Mouse (Mus musculus): ENCODE measurements around the gene Adat1. TPM values are rescaled to one million over a fixed set of nuclear protein-coding genes. Genes with fewer than 3 reads are reported as not detected.
A peak's percentile ranks its signal among the peaks of the same experiment; 100 is the strongest.

Adat1 gene
- polyA plus RNA-seq, 1 experiment from 2014 or later: 3.0 TPM

DNA sequence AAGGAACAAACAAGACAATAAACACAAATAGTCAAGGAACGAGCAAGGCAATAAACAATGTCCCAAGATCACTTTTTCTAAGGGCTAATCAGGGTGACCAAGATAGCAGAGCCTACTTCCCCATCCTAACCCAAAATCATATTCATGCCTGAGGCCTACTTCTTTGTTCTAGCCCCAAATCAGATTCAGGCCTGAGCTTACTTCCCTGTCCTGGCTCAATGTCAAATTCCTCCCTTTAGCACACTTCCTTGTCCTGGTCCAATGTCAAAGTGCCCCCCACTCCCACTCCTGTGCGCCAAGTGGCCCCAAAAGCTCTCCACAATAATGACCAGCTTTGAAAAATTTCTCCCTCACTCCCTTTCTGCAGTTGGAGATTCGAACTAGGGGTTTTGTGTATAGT, 54.9 kb downstream of the Adat1 start:
- Histone ChIP-seq H3K4me1 (ENCODE audit: control insufficient read depth, low read depth, low read length) (peaks cover 36% of the 10 kb centered on the region), H3K27ac (ENCODE audit: low read length) (no peak overlapping the region), H3K9me3 (replicated peaks; ENCODE audit: control insufficient read depth, low read length) (no peaks in the 10 kb centered on the region), H3K9ac (ENCODE audit: low read depth, low read length) (no peak overlapping the region), H3K36me3 (ENCODE audit: control insufficient read depth, insufficient read depth) (peaks cover 2% of the 10 kb centered on the region; the same call in 1 of the 2 replicates), H3K4me2 (ENCODE audit: low read depth, low read length) (no peak overlapping the region), H3K27me3 (ENCODE audit: control insufficient read depth, insufficient read depth, low read depth, low read length) (no peaks in the 10 kb centered on the region), H3K4me3 (ENCODE audit: low read depth, low read length) (no peak overlapping the region)
- no peak for ATAC-seq (ENCODE audit: low read depth)
- WGBS (ENCODE audit: insufficient replicate concordance): 49% methylated on average over 3 of the region's 3 CpGs

DNA sequence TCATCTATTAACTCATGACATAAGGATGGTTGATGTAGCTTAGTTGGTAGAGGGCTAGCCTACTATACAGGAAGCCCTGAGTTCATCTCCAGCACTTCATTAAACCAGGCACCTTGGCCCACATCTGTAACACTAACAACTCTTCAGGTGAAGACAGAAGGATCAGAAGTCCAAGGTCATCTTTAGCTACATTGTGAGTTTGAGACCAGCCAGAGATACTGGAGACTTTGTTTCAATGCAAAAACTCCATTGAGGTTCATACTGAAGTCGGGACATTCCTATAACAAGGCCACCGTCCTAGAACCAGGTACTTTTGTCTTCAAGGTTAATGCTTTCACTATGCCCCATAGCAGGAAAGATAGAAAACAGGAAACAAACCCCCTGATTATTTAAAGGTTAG, 57.9 kb downstream of the Adat1 start:
- H3K9ac ChIP-seq (ENCODE audit: low read depth, low read length): no peak overlapping the region
- H3K27me3 ChIP-seq (ENCODE audit: control insufficient read depth, insufficient read depth, low read depth, low read length): no peaks in the 10 kb centered on the region
- H3K27ac ChIP-seq (ENCODE audit: low read length): peak overlapping the region; percentile 53; the same call in 1 of the 2 replicates
- peaks cover 42% of the 10 kb centered on the region for H3K4me1 ChIP-seq (ENCODE audit: control insufficient read depth, low read depth, low read length)
- peak overlapping the region; percentile 98 for H3K4me2 ChIP-seq (ENCODE audit: low read depth, low read length)
- ATAC-seq (ENCODE audit: low read depth): no peak
- H3K36me3 ChIP-seq (ENCODE audit: control insufficient read depth, insufficient read depth): no peaks in the 10 kb centered on the region
- no peaks in the 10 kb centered on the region for H3K9me3 ChIP-seq (replicated peaks; ENCODE audit: control insufficient read depth, low read length)
- H3K4me3 ChIP-seq (ENCODE audit: low read depth, low read length): no peak overlapping the region
- 80% methylated on average over 2 of the region's 2 CpGs for WGBS (ENCODE audit: insufficient replicate concordance)

DNA sequence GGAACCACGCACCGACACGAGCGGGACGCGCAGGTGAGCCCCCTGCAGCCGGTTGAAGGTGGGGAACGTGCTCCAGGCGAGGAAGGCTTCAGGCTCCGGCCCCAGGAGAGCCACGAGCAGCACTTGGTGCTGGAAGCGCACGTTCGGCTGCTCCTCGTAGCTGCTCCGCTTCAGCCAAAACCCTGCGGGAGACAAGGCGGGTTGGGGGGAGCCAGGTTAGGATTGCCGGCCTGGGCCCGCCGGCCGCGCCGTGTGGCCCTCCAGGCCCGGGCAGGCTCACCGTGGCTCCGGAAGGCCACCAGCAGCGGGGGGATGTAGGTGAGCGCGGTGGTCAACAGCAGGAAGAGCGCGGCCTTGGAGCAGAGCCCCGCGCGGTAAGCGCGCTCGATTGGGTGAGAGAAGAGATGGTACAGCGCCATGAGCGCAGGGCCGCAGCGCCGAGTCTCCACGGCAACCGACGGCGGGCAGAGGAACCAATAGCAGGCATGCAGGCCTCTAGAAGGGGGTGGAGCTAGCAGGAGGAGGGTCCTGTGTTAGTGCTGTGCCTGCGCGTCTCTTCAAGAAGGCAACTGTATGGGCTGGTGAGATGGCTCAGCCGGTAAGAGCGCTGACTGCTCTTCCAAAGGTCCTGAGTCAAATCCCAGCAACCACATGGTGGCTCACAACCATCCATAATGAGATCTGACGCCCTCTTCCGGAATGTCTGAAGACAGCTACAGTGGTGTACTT, 58.6 kb downstream of the Adat1 start, which contains the start of gene Tmem231:
Gene Tmem231 (minus strand): TSS at position 534 of the 729 bp plus-strand sequence.
- WGBS (ENCODE audit: insufficient replicate concordance): 2% methylated on average over 53 of the region's 53 CpGs
- peak; percentile 91 for ATAC-seq (ENCODE audit: low read depth)
- Histone ChIP-seq H3K9me3 (replicated peaks; ENCODE audit: control insufficient read depth, low read length) (no peaks in the 10 kb centered on the region), H3K4me3 (ENCODE audit: low read depth, low read length) (peak within 1 kb of the TSS; percentile 81), H3K9ac (ENCODE audit: low read depth, low read length) (peak within 1 kb of the TSS; percentile 78), H3K36me3 (ENCODE audit: control insufficient read depth, insufficient read depth) (no peaks in the 10 kb centered on the region), H3K27me3 (ENCODE audit: control insufficient read depth, insufficient read depth, low read depth, low read length) (no peaks in the 10 kb centered on the region), H3K4me2 (ENCODE audit: low read depth, low read length) (peak within 1 kb of the TSS; percentile 98), H3K27ac (ENCODE audit: low read length) (peak within 1 kb of the TSS; percentile 87), H3K4me1 (ENCODE audit: control insufficient read depth, low read depth, low read length) (peaks cover 43% of the 10 kb centered on the region)

DNA sequence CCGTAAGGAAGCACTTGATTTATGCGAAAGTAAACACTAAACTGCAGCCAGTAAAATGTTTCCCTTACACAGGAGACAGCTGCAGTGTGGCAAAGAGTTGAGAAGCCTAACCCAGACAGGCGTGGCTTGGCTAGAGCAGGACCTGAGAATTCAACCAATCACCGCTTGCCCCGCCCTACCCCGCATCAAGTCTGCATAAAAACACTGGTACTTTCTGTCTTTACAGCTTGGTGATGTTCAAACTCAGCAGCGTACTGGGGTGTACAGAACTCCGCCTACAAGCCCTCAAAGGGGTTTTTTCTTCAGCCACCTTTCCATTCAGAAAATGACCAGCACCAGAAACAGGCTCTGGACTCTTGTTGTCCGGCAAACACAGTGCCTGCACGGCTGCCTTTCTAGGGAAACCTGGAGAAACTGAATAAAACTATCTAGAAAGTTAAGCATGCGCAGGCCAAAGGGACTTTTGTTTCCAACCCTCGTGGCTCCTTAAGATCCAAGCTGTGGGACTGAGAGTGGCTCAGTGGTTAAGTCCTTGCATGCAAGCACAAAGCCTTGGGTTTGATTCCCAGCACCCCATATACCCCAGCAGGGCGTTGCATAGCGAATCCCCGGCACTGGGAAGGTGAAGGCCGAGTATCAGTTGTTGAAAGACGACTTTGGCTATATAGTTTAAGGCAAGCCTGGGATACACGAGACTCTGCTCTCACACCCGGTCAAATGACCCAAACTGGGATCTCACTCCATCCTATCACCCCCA, 59.3 kb downstream of the Adat1 start:
- H3K9me3 ChIP-seq (replicated peaks; ENCODE audit: control insufficient read depth, low read length): no peaks in the 10 kb centered on the region

DNA sequence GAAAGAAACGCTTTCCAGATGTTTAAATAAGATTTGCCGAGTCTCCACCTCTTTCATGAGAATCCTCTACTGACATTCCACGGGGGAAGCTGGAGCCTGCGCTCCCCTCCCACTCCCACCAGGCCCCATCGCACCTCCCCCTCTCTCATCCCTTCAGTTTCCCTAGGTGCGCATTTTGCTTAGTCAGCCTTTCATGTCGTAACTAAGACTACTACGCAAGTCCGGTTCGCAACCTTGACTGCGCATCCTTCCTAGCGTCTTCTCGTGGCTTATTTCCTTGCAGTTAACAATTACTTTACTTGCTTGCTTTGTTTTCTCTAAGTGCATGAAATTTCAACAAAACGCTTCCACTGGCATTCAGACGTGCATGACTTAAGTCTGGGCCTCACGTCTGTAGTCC, 60.4 kb downstream of the Adat1 start:
- Histone ChIP-seq H3K4me2 (ENCODE audit: low read depth, low read length) (no peak overlapping the region), H3K9me3 (replicated peaks; ENCODE audit: control insufficient read depth, low read length) (no peaks in the 10 kb centered on the region), H3K4me3 (ENCODE audit: low read depth, low read length) (no peak overlapping the region), H3K36me3 (ENCODE audit: control insufficient read depth, insufficient read depth) (no peaks in the 10 kb centered on the region), H3K27me3 (ENCODE audit: control insufficient read depth, insufficient read depth, low read depth, low read length) (no peaks in the 10 kb centered on the region), H3K27ac (ENCODE audit: low read length) (no peak overlapping the region), H3K9ac (ENCODE audit: low read depth, low read length) (no peak overlapping the region), H3K4me1 (ENCODE audit: control insufficient read depth, low read depth, low read length) (peaks cover 42% of the 10 kb centered on the region)
- no peak for ATAC-seq (ENCODE audit: low read depth)
- 83% methylated on average over 16 of the region's 16 CpGs for WGBS (ENCODE audit: insufficient replicate concordance)

More for the DNA sequence above, 59.3 kb downstream of the Adat1 start:
- H3K9ac ChIP-seq (ENCODE audit: low read depth, low read length): peak overlapping the region; percentile 78
- peak overlapping the region; percentile 98 for H3K4me2 ChIP-seq (ENCODE audit: low read depth, low read length)
- no peaks in the 10 kb centered on the region for H3K36me3 ChIP-seq (ENCODE audit: control insufficient read depth, insufficient read depth)
- H3K27ac ChIP-seq (ENCODE audit: low read length): peak overlapping the region; percentile 87
- WGBS (ENCODE audit: insufficient replicate concordance): 30% methylated on average over 19 of the region's 19 CpGs
- H3K4me1 ChIP-seq (ENCODE audit: control insufficient read depth, low read depth, low read length): peaks cover 42% of the 10 kb centered on the region
- ATAC-seq (ENCODE audit: low read depth): peak; percentile 43
- H3K4me3 ChIP-seq (ENCODE audit: low read depth, low read length): peak overlapping the region; percentile 81
- H3K27me3 ChIP-seq (ENCODE audit: control insufficient read depth, insufficient read depth, low read depth, low read length): no peaks in the 10 kb centered on the region

DNA sequence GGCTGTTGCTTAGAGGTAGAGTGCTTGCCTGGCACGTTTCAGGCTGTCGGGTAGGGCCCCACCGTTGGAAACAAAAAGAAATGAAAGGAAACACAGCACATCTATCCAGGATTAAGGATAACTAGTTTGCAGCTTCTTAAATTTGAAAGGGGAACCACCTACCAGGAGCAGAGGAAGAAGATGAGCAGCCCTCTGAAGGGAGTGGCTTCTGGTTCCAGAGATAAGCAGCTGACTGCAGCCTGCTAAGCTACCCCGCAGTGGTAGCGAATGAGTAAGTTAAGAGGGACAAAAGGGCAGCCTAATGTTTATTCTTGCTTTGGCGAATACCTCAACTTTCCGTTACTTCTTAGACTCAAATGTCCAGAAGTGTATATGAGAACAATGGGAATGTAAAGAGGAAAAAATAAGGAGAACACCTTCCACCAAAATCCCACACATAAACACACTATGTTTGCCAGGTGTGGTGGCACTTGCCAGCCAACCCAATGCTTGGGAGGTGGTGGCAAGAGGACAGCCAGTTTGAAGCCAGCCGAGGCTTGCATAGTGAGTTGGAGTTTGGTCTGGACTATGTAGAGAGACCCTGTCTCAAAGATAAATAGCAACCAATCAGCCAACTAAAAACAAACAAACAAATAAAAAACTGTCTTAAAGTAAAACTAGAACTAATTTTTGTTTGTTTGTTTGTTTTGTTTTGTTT, 62.3 kb downstream of the Adat1 start:
- peak; percentile 86 for ATAC-seq (ENCODE audit: low read depth)
- H3K36me3 ChIP-seq (ENCODE audit: control insufficient read depth, insufficient read depth): no peaks in the 10 kb centered on the region
- peak overlapping the region; percentile 51 for H3K4me2 ChIP-seq (ENCODE audit: low read depth, low read length)
- H3K27me3 ChIP-seq (ENCODE audit: control insufficient read depth, insufficient read depth, low read depth, low read length): no peaks in the 10 kb centered on the region
- H3K27ac ChIP-seq (ENCODE audit: low read length): peak overlapping the region; percentile 97
- no peaks in the 10 kb centered on the region for H3K9me3 ChIP-seq (replicated peaks; ENCODE audit: control insufficient read depth, low read length)
- peak overlapping the region; percentile 52 for H3K9ac ChIP-seq (ENCODE audit: low read depth, low read length)
- peaks cover 48% of the 10 kb centered on the region for H3K4me1 ChIP-seq (ENCODE audit: control insufficient read depth, low read depth, low read length)
- 15% methylated on average over 8 of the region's 8 CpGs for WGBS (ENCODE audit: insufficient replicate concordance)
- H3K4me3 ChIP-seq (ENCODE audit: low read depth, low read length): peak overlapping the region; percentile 19; the same call in 1 of the 2 replicates

DNA sequence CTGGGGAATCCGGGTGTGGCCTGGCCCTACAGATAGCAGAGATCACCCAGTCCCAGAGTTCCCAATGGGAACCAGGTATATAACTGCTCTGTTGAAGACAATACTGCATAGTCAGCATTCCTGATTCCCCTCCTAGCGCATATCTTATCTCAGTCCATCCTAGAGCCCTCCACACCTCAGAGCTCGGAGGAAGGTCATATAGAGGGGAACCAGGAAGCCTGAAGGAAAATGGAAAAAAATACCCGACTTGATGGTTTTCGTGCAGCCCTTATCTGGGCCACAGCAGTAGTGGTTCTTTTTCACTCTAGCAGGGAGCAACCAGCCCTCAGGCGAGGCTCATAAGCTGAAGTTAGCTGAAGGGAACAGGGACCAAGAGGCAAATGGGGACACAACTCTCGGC, 67.1 kb downstream of the Adat1 start:
- 30% methylated on average over 7 of the region's 7 CpGs for WGBS (ENCODE audit: insufficient replicate concordance)
- peak overlapping the region; percentile 30; the same call in 1 of the 2 replicates for H3K9ac ChIP-seq (ENCODE audit: low read depth, low read length)

DNA sequence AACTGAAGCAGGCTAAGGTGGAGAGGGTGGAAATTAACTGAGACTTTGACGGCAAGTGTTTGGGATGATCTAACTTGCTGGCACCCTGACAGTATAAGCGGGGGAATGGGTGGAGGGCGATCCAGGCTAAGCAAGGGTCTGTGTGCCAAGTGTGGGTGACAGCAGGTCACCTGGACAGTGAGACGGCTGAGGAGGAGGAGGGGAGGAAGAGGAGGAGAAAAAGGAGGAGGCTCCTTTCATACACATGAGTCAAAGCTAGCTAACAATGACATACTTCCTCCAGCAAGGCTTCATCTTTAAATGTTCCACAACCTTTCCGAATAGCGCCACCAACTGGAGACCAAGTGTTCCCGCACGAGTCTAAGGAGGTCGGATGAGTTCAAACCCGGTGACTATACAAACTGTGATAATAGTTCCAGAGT, 68.7 kb downstream of the Adat1 start:
- H3K27me3 ChIP-seq (ENCODE audit: control insufficient read depth, insufficient read depth, low read depth, low read length): no peaks in the 10 kb centered on the region
- peak; percentile 35; the same call in 1 of the 2 replicates for ATAC-seq (ENCODE audit: low read depth)
- no peak overlapping the region for H3K4me3 ChIP-seq (ENCODE audit: low read depth, low read length)
- H3K4me2 ChIP-seq (ENCODE audit: low read depth, low read length): no peak overlapping the region
- H3K36me3 ChIP-seq (ENCODE audit: control insufficient read depth, insufficient read depth): no peaks in the 10 kb centered on the region
- peaks cover 11% of the 10 kb centered on the region for H3K4me1 ChIP-seq (ENCODE audit: control insufficient read depth, low read depth, low read length)
- no peak overlapping the region for H3K9ac ChIP-seq (ENCODE audit: low read depth, low read length)
- no peak overlapping the region for H3K27ac ChIP-seq (ENCODE audit: low read length)
- 26% methylated on average over 10 of the region's 10 CpGs for WGBS (ENCODE audit: insufficient replicate concordance)
- H3K9me3 ChIP-seq (replicated peaks; ENCODE audit: control insufficient read depth, low read length): no peaks in the 10 kb centered on the region

More for the DNA sequence above, 67.1 kb downstream of the Adat1 start:
- Histone ChIP-seq H3K9me3 (replicated peaks; ENCODE audit: control insufficient read depth, low read length) (no peaks in the 10 kb centered on the region), H3K4me3 (ENCODE audit: low read depth, low read length) (no peak overlapping the region), H3K4me1 (ENCODE audit: control insufficient read depth, low read depth, low read length) (peaks cover 19% of the 10 kb centered on the region), H3K4me2 (ENCODE audit: low read depth, low read length) (0 out of 2 replicates have a peak overlapping the region, but pooled peaks have one; percentile 6), H3K27me3 (ENCODE audit: control insufficient read depth, insufficient read depth, low read depth, low read length) (no peaks in the 10 kb centered on the region), H3K36me3 (ENCODE audit: control insufficient read depth, insufficient read depth) (no peaks in the 10 kb centered on the region), H3K27ac (ENCODE audit: low read length) (peak overlapping the region; percentile 69)
- no peak for ATAC-seq (ENCODE audit: low read depth)
